Mouse (Mus musculus): ENCODE results near the gene Map3k1. TPM values are rescaled to one million over a fixed set of nuclear protein-coding genes. Genes with fewer than 3 reads are reported as not detected.

The Map3k1 gene
- polyA plus RNA-seq, 1 experiment from 2014 or later: 10.7 TPM

DNA sequence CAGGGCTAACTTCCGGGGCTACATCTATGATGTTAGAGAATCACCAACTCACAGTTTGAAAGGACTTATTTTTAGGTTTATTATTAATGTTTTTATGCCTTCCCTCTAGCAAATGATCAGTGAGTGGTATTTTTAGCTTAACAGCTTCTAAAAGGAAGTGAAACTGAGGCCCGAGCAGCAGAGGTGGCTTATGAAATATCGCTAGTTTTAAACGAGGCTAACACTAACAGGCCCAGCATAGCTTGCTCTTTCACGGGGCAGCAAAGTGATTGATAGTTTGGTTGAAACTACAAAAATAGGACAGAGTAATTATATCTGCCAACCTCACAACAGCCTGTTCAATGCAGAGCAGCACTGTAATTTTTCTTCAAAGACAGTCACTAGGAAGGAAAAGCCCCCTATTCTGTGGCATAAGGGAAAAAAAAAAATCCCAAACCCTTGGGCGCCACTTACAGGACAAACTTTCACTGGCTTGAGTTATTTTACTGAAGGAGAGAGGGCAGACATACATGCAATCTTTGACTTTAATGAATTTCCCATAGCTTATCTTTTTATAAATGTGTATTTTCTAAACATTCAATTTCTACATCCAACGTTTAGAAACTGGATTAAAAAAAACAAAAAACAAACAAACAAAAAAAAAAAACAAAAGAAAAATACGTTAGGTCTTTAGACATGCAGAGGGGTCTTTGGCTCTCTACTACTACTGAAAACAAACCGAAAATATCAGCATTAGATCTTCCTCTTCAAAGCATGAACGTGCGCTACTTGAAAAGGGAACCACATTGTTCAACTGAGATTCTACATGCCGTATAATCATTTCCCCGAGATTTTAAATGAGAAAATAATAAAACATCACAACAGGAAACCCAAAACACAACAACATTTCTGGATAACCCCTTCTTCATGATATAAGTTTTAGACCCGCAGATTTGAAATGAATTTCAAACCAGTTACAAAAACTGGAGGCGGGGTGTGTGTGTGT is 2.8 kb downstream of the Map3k1 start:
- no peak overlapping the region for H3K27ac ChIP-seq (ENCODE audit: low read length)

DNA sequence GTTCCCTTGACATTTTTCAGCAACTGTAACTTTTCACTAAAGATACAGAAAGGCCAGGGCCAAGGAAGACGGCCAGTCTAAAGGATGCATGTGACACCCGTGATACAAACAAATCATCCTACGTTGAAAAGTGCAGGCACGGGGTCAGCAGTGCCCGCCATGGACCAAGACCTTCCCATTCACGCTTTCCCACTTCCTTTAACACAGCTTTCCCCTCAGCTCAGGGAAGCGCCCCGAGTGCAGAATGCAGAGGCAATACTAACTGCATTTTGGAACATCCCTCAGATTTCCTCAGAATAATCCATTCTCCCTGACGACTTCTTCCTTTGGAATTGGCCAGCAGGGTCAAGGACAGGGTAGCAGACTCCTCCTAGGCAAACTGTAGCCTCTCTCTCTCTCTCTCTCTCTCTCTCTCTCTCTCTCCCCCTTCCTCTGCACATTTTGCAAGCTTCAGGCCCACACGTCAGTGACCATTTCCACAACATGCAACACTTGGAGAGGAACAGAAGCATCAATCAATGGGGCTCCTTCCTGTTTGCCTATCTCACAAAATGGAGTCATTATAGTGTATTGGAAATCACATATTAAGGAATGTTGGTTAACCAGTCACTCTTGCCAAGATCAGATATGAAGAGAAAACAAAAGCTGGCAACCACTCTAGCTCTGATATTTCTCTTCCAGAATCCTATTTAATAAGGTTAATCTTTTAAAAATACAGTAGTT is 3.7 kb downstream of the Map3k1 start:
- Histone ChIP-seq H3K36me3 (ENCODE audit: control insufficient read depth, insufficient read depth) (no peaks in the 10 kb centered on the region), H3K27ac (ENCODE audit: low read length) (no peak overlapping the region), H3K27me3 (replicated peaks; ENCODE audit: control insufficient read depth, insufficient read depth, low read length) (no peaks in the 10 kb centered on the region), H3K4me1 (replicated peaks; ENCODE audit: control insufficient read depth, insufficient read depth, low read length) (peaks cover 25% of the 10 kb centered on the region), H3K9me3 (ENCODE audit: control insufficient read depth, low read length) (no peaks in the 10 kb centered on the region), H3K4me3 (replicated peaks; ENCODE audit: low read length) (no peak overlapping the region), H3K9ac (replicated peaks; ENCODE audit: low read depth, low read length) (no peak overlapping the region), H3K4me2 (ENCODE audit: low read length) (no peak overlapping the region)
- ATAC-seq: no peak
- WGBS: 71% methylated on average over 10 of the region's 10 CpGs

More for the DNA sequence above, 2.8 kb downstream of the Map3k1 start:
- 51% methylated on average over 15 of the region's 15 CpGs for WGBS
- Histone ChIP-seq H3K9ac (replicated peaks; ENCODE audit: low read depth, low read length) (0 out of 2 replicates have a peak overlapping the region, but pooled peaks have one; percentile 9), H3K36me3 (ENCODE audit: control insufficient read depth, insufficient read depth) (no peaks in the 10 kb centered on the region), H3K4me3 (replicated peaks; ENCODE audit: low read length) (no peak overlapping the region), H3K4me1 (replicated peaks; ENCODE audit: control insufficient read depth, insufficient read depth, low read length) (peaks cover 23% of the 10 kb centered on the region), H3K27me3 (replicated peaks; ENCODE audit: control insufficient read depth, insufficient read depth, low read length) (no peaks in the 10 kb centered on the region), H3K4me2 (ENCODE audit: low read length) (peak overlapping the region; percentile 21; the same call in 1 of the 2 replicates), H3K9me3 (ENCODE audit: control insufficient read depth, low read length) (no peaks in the 10 kb centered on the region)
- no peak for ATAC-seq

GRCm38 (mm10) chr13:111804189-111804588 is 4.6 kb downstream of the Map3k1 start:
- WGBS: 74% methylated on average over 8 of the region's 8 CpGs
- Histone ChIP-seq H3K27ac (ENCODE audit: low read length) (no peak overlapping the region), H3K4me2 (ENCODE audit: low read length) (no peak overlapping the region), H3K27me3 (replicated peaks; ENCODE audit: control insufficient read depth, insufficient read depth, low read length) (no peaks in the 10 kb centered on the region), H3K36me3 (ENCODE audit: control insufficient read depth, insufficient read depth) (no peaks in the 10 kb centered on the region), H3K4me1 (replicated peaks; ENCODE audit: control insufficient read depth, insufficient read depth, low read length) (peaks cover 22% of the 10 kb centered on the region), H3K9me3 (ENCODE audit: control insufficient read depth, low read length) (no peaks in the 10 kb centered on the region), H3K9ac (replicated peaks; ENCODE audit: low read depth, low read length) (no peak overlapping the region), H3K4me3 (replicated peaks; ENCODE audit: low read length) (no peak overlapping the region)
- ATAC-seq: no peak

GRCm38 (mm10) chr13:111803506-111803905 is 5.3 kb downstream of the Map3k1 start:
- H3K9me3 ChIP-seq (ENCODE audit: control insufficient read depth, low read length): no peaks in the 10 kb centered on the region
- 71% methylated on average over 6 of the region's 6 CpGs for WGBS
- no peaks in the 10 kb centered on the region for H3K36me3 ChIP-seq (ENCODE audit: control insufficient read depth, insufficient read depth)
- H3K4me3 ChIP-seq (replicated peaks; ENCODE audit: low read length): no peak overlapping the region
- H3K9ac ChIP-seq (replicated peaks; ENCODE audit: low read depth, low read length): no peak overlapping the region
- no peak overlapping the region for H3K27ac ChIP-seq (ENCODE audit: low read length)
- no peaks in the 10 kb centered on the region for H3K27me3 ChIP-seq (replicated peaks; ENCODE audit: control insufficient read depth, insufficient read depth, low read length)
- H3K4me1 ChIP-seq (replicated peaks; ENCODE audit: control insufficient read depth, insufficient read depth, low read length): peaks cover 22% of the 10 kb centered on the region
- H3K4me2 ChIP-seq (ENCODE audit: low read length): no peak overlapping the region
- no peak for ATAC-seq

GRCm38 (mm10) chr13:111802900-111803299 is 5.9 kb downstream of the Map3k1 start:
- WGBS: 88% methylated on average over 11 of the region's 11 CpGs
- ATAC-seq: no peak
- H3K4me1 ChIP-seq (replicated peaks; ENCODE audit: control insufficient read depth, insufficient read depth, low read length): peaks cover 24% of the 10 kb centered on the region
- no peak overlapping the region for H3K4me3 ChIP-seq (replicated peaks; ENCODE audit: low read length)
- H3K9me3 ChIP-seq (ENCODE audit: control insufficient read depth, low read length): no peaks in the 10 kb centered on the region
- no peaks in the 10 kb centered on the region for H3K36me3 ChIP-seq (ENCODE audit: control insufficient read depth, insufficient read depth)
- H3K9ac ChIP-seq (replicated peaks; ENCODE audit: low read depth, low read length): no peak overlapping the region
- no peak overlapping the region for H3K4me2 ChIP-seq (ENCODE audit: low read length)
- H3K27ac ChIP-seq (ENCODE audit: low read length): no peak overlapping the region
- H3K27me3 ChIP-seq (replicated peaks; ENCODE audit: control insufficient read depth, insufficient read depth, low read length): no peaks in the 10 kb centered on the region

DNA sequence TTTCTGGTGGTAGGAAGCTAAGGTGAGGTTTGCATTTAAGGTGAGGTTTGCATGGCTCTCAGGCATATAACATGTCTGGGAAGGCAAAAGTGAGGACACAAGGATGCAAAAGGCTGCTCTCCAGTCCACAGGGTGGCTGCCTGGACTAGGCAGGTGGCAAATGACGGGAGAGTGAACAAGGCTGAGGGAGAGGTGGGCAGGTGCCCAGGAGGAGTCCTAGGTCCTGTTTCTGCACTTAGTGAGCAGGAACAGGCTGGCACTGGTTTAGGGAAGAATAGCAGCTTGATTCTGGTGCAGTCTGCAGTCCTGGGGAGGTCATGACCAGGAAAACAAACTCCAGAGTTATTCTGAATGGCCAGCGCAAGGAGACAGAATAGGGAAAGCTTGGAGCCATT is 6.5 kb downstream of the Map3k1 start:
- peaks cover 29% of the 10 kb centered on the region for H3K4me1 ChIP-seq (replicated peaks; ENCODE audit: control insufficient read depth, insufficient read depth, low read length)
- no peak for ATAC-seq
- no peak overlapping the region for H3K27ac ChIP-seq (ENCODE audit: low read length)
- no peak overlapping the region for H3K9ac ChIP-seq (replicated peaks; ENCODE audit: low read depth, low read length)
- 69% methylated on average over 2 of the region's 2 CpGs for WGBS
- no peaks in the 10 kb centered on the region for H3K9me3 ChIP-seq (ENCODE audit: control insufficient read depth, low read length)
- no peak overlapping the region for H3K4me2 ChIP-seq (ENCODE audit: low read length)
- H3K36me3 ChIP-seq (ENCODE audit: control insufficient read depth, insufficient read depth): no peaks in the 10 kb centered on the region
- no peak overlapping the region for H3K4me3 ChIP-seq (replicated peaks; ENCODE audit: low read length)
- H3K27me3 ChIP-seq (replicated peaks; ENCODE audit: control insufficient read depth, insufficient read depth, low read length): no peaks in the 10 kb centered on the region

DNA sequence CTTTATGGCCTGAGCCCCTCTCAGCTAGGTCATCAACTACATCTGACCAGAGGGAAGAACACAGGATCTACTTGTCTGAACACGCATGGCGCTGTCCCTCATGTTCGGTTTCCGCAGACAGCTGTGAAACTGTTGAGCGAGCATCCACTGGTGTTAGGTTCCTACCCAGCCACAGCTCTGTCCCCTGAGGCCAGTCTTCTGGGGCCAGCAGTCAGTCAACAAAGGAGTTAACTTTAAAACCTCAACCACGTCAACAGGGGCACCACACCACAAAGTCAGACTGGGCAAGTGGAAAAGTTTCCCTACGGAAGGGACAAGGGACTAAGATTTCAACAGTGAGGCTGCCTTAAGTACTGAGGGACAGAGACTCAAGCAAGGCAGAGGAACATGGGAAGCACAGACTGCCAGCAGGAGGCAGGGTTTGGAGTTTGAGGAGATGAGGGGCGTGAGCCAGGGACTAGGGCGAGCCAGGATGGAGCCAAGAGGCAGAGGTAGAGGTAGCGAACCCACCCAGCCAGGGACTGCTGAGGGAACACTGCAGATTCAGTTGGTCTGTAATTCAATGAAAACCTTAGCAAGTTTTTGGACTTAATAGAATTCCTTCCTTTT is 7.0 kb downstream of the Map3k1 start:
- no peak overlapping the region for H3K4me2 ChIP-seq (ENCODE audit: low read length)
- no peaks in the 10 kb centered on the region for H3K36me3 ChIP-seq (ENCODE audit: control insufficient read depth, insufficient read depth)
- H3K4me3 ChIP-seq (replicated peaks; ENCODE audit: low read length): no peak overlapping the region
- no peak for ATAC-seq
- H3K9me3 ChIP-seq (ENCODE audit: control insufficient read depth, low read length): no peaks in the 10 kb centered on the region
- H3K4me1 ChIP-seq (replicated peaks; ENCODE audit: control insufficient read depth, insufficient read depth, low read length): peaks cover 31% of the 10 kb centered on the region
- WGBS: 79% methylated on average over 10 of the region's 10 CpGs
- H3K27ac ChIP-seq (ENCODE audit: low read length): no peak overlapping the region
- no peak overlapping the region for H3K9ac ChIP-seq (replicated peaks; ENCODE audit: low read depth, low read length)
- H3K27me3 ChIP-seq (replicated peaks; ENCODE audit: control insufficient read depth, insufficient read depth, low read length): no peaks in the 10 kb centered on the region

DNA sequence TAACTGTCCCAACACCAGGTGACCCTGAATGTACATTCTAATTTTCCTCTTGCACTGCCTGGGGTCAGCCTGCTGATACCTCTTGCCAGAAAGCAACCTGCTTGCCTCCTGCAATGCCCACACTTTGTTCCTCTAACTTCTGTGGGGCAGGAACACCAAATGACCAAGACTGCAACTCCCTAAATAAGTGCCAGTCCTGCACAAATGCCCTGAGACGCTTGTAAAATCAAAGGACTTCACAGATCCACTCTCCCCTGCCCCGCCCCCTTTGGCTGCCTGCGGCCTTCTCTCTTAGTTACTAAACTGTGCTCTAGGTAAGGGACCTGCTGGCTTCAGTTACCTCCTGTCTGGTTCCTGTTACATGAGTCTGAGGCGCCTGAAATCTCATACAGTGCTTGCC is 7.9 kb downstream of the Map3k1 start:
- Histone ChIP-seq H3K9me3 (ENCODE audit: control insufficient read depth, low read length) (no peaks in the 10 kb centered on the region), H3K9ac (replicated peaks; ENCODE audit: low read depth, low read length) (no peak overlapping the region), H3K4me2 (ENCODE audit: low read length) (no peak overlapping the region), H3K4me3 (replicated peaks; ENCODE audit: low read length) (no peak overlapping the region), H3K27me3 (replicated peaks; ENCODE audit: control insufficient read depth, insufficient read depth, low read length) (no peaks in the 10 kb centered on the region), H3K4me1 (replicated peaks; ENCODE audit: control insufficient read depth, insufficient read depth, low read length) (peaks cover 38% of the 10 kb centered on the region), H3K27ac (ENCODE audit: low read length) (no peak overlapping the region), H3K36me3 (ENCODE audit: control insufficient read depth, insufficient read depth) (no peaks in the 10 kb centered on the region)
- ATAC-seq: no peak
- WGBS: 35% methylated on average over 4 of the region's 4 CpGs

- Histone ChIP-seq H3K9me3 (ENCODE audit: control insufficient read depth, low read length) (no peaks in the 10 kb centered on the region), H3K4me1 (replicated peaks; ENCODE audit: control insufficient read depth, insufficient read depth, low read length) (peaks cover 30% of the 10 kb centered on the region), H3K9ac (replicated peaks; ENCODE audit: low read depth, low read length) (no peak overlapping the region), H3K27ac (ENCODE audit: low read length) (no peak overlapping the region), H3K36me3 (ENCODE audit: control insufficient read depth, insufficient read depth) (no peaks in the 10 kb centered on the region), H3K4me3 (replicated peaks; ENCODE audit: low read length) (no peak overlapping the region), H3K27me3 (replicated peaks; ENCODE audit: control insufficient read depth, insufficient read depth, low read length) (no peaks in the 10 kb centered on the region), H3K4me2 (ENCODE audit: low read length) (no peak overlapping the region)
- no peak for ATAC-seq
- 74% methylated on average over 12 of the region's 12 CpGs for WGBS
Measured at GRCm38 (mm10) chr13:111798044-111798443, 10.7 kb downstream of the Map3k1 start.

All from forebrain, embryonic 16.5 days (tissue).